ENCODE assay signal across 8 mouse cellular contexts in the genomic region with DNA sequence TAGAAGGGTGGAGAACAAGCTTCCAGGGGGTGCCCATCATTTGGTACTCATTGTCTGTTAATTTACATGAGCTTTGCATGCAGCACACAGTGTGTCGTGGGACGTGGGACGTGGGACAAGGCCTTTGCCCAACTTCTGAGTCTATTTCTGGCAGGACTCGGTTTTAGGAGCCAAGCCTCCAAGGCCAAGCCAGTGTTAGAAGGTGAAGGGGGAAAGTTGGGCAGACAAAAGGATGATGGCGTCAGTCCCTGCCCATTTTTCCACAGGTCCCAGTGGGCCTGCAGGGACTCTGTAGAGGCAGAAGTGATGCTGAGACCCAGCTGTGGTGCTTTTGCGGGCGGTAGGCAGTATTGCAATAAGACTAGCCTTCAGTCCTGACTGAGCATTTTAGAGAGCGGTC. TPM values are rescaled to one million over a fixed set of nuclear protein-coding genes. Genes with fewer than 3 reads are reported as not detected.
DNase-seq lines count a peak whose midpoint lies in the region; ATAC-seq lines count a peak whose summit lies in the region.
"Had no signal": no experiment of that assay in that cellular context is flagged by ENCODE, and none has a peak within 500 bp of the region (broad histone marks: within the 10 kb centered on the region; RNA-seq: fewer than 3 reads in every experiment).

No protein-coding gene starts in this region.

- no peaks in the 10 kb centered on the region for H3K9me3 ChIP-seq in embryonic facial prominence, embryonic 15.5 days (replicated peaks)
- no peaks in the 10 kb centered on the region for H3K9me3 ChIP-seq in liver, embryonic 13.5 days (replicated peaks)

- no peak overlapping the region for H3K4me2 ChIP-seq in embryonic facial prominence, embryonic 15.5 days (replicated peaks)
- H3K4me2 ChIP-seq in liver, embryonic 13.5 days = no peak overlapping the region

- ATAC-seq in embryonic facial prominence, embryonic 15.5 days (ENCODE audit: insufficient number of reproducible peaks, low FRiP score, low TSS enrichment, low read depth) = no peak
- ATAC-seq in liver, embryonic 13.5 days (ENCODE audit: low read depth) = no peak

- H3K9ac ChIP-seq in embryonic facial prominence, embryonic 15.5 days = no peak overlapping the region
- H3K9ac ChIP-seq in liver, embryonic 13.5 days = no peak overlapping the region

- 0 out of 2 replicates have a peak overlapping the region, but pooled peaks have one; percentile 34 for H3K27ac ChIP-seq in embryonic facial prominence, embryonic 15.5 days (replicated peaks)
- peak overlapping the region; percentile 65 for H3K27ac ChIP-seq in liver, embryonic 13.5 days

- peaks cover 51% of the 10 kb centered on the region for H3K4me1 ChIP-seq in embryonic facial prominence, embryonic 15.5 days
- peaks cover 82% of the 10 kb centered on the region for H3K4me1 ChIP-seq in liver, embryonic 13.5 days (replicated peaks)

- no peaks in the 10 kb centered on the region for H3K27me3 ChIP-seq in embryonic facial prominence, embryonic 15.5 days
- no peaks in the 10 kb centered on the region for H3K27me3 ChIP-seq in liver, embryonic 13.5 days

- 84% methylated on average over 8 of the region's 8 CpGs for WGBS in embryonic facial prominence, embryonic 15.5 days
- 85% methylated on average over 8 of the region's 8 CpGs for WGBS in liver, embryonic 13.5 days (ENCODE audit: insufficient replicate concordance)

- DNase-seq in kidney, adult 18-20 months = peak; percentile 15
- DNase-seq in kidney, postnatal 25 days = no peak
- peak; percentile 88 for DNase-seq in adipocyte (ENCODE audit: low spot score)
- DNase-seq in liver, embryonic 13.5 days = no peak
- no peak for DNase-seq in cerebellum, adult 11 months
- DNase-seq in ovary, postnatal 14 days (ENCODE audit: low spot score) = no peak
- DNase-seq: layer of hippocampus, postnatal 36 days had no signal

- H3K36me3 ChIP-seq in embryonic facial prominence, embryonic 15.5 days = 0 out of 2 replicates have a peak, but pooled peaks cover 3% of the 10 kb centered on the region
- H3K36me3 ChIP-seq in liver, embryonic 13.5 days = peaks cover 33% of the 10 kb centered on the region

- H3K4me3 ChIP-seq in embryonic facial prominence, embryonic 15.5 days (replicated peaks) = no peak overlapping the region
- H3K4me3 ChIP-seq in liver, embryonic 13.5 days (replicated peaks) = no peak overlapping the region

RNA-seq across cellular contexts. Expression of gene Gramd4, which starts 33.1 kb away (rescaled TPM):
- polyA plus RNA-seq in embryonic facial prominence, embryonic 15.5 days (2015; fragmentation: Nextera tagmentation; extraction: Ambion mirVana) = 17.8 and 18.9 TPM in 2 replicates
- polyA plus RNA-seq in liver, embryonic 13.5 days (2015; fragmentation: Nextera tagmentation; extraction: Ambion mirVana) = 6.8 and 7.0 TPM in 2 replicates

RNA-seq across cellular contexts. Expression of gene Celsr1, which starts 57.0 kb away (rescaled TPM):
- polyA plus RNA-seq in embryonic facial prominence, embryonic 15.5 days (2015; fragmentation: Nextera tagmentation; extraction: Ambion mirVana) = 4.2 and 5.1 TPM in 2 replicates
- 0.06 and 0.20 TPM in 2 replicates for polyA plus RNA-seq in liver, embryonic 13.5 days (2015; fragmentation: Nextera tagmentation; extraction: Ambion mirVana)

Comparison
In these comparisons a context has a peak if more than half of its experiments do, and no peak if none do; other contexts are left out.
1. DNase-seq: peak in kidney, adult 18-20 months (single experiment) and adipocyte (single experiment); none in kidney, postnatal 25 days (0 of 2), liver, embryonic 13.5 days (single experiment), cerebellum, adult 11 months (single experiment) and ovary, postnatal 14 days (single experiment).